Mouse (Mus musculus) midbrain, embryonic 13.5 days (tissue): ENCODE data around the gene Fignl2. TPM values are rescaled to one million over a fixed set of nuclear protein-coding genes. Genes with fewer than 3 reads are reported as not detected.

ENCODE experiments used
- ATAC-seq: fragments of 200-750 bp; cut with Nextera tagmentation; 2 replicates; pipeline ENCODE4 v1.8.0; 2017; ENCODE audit warnings: mild to moderate bottlenecking, moderate TSS enrichment, moderate library complexity
- H3K27ac ChIP-seq: fragments of 300-500 bp; sonication (generic); 2 replicates; pipeline ENCODE4 v1.5.1; 2015; ENCODE audit warnings: inconsistent platforms, mild to moderate bottlenecking, moderate library complexity
- H3K27me3 ChIP-seq: fragments of 300-500 bp; sonication (generic); 2 replicates; pipeline ENCODE4 v1.6.1; 2015; ENCODE audit warnings: mild to moderate bottlenecking, inconsistent platforms
- H3K36me3 ChIP-seq: fragments of 300-500 bp; sonication (generic); 2 replicates; pipeline ENCODE4 v1.6.1; 2015; ENCODE audit warnings: mild to moderate bottlenecking, inconsistent platforms
- H3K4me1 ChIP-seq: fragments of 300-500 bp; sonication (generic); replicated peaks from 2 replicates; pipeline ENCODE4 v1.6.1; 2015; ENCODE audit warnings: inconsistent platforms
- H3K4me2 ChIP-seq: fragments of 300-500 bp; sonication (generic); replicated peaks from 2 replicates; pipeline ENCODE4 v1.6.1; 2015; ENCODE audit warnings: moderate library complexity, mild to moderate bottlenecking, inconsistent platforms
- H3K4me3 ChIP-seq: fragments of 300-500 bp; sonication (generic); replicated peaks from 2 replicates; pipeline ENCODE4 v1.5.1; 2015; ENCODE audit warnings: mild to moderate bottlenecking, inconsistent platforms
- H3K9ac ChIP-seq: fragments of 300-500 bp; sonication (generic); replicated peaks from 2 replicates; pipeline ENCODE4 v1.6.1; 2015; ENCODE audit warnings: mild to moderate bottlenecking, inconsistent platforms
- H3K9me3 ChIP-seq: fragments of 300-500 bp; sonication (generic); 2 replicates; pipeline ENCODE4 v1.6.1; 2016; ENCODE audit warnings: mild to moderate bottlenecking, inconsistent platforms
- WGBS: fragments of 180-500 bp; shearing (Covaris S2); methylation state at CpG from one replicate; pipeline ENCODE4 v1.1.7; 2015; 5-methylcytosine and 5-hydroxymethylcytosine counted together
- polyA plus RNA-seq: library from polyadenylated mRNA; unstranded; fragments of >200 nt; fragmentation: Nextera tagmentation; extraction: Ambion mirVana; gene quantifications from 2 replicates; pipeline ENCODE4 v1.2.1, GENCODE M21; 2015

The Fignl2 gene
- polyA plus RNA-seq, 1 experiment from 2014 or later, result 0.11 TPM

GRCm38 (mm10) chr15:101002466-101002865 lies 75.9 kb downstream of the Fignl2 start:
- WGBS, result 96% methylated on average over 3 of the region's 3 CpGs
- H3K9me3 ChIP-seq, result no peaks in the 10 kb centered on the region
- H3K4me3 ChIP-seq, result no peak overlapping the region
- H3K4me1 ChIP-seq, result peaks cover 11% of the 10 kb centered on the region
- H3K9ac ChIP-seq, result no peak overlapping the region
- H3K27ac ChIP-seq, result no peak overlapping the region
- 0 out of 2 replicates have a peak, but pooled peaks cover 4% of the 10 kb centered on the region for H3K27me3 ChIP-seq
- ATAC-seq, result no peak
- H3K4me2 ChIP-seq, result no peak overlapping the region
- peaks cover 12% of the 10 kb centered on the region for H3K36me3 ChIP-seq

GRCm38 (mm10) chr15:101001685-101002084 lies 76.7 kb downstream of the Fignl2 start:
- Histone ChIP-seq H3K4me1 (peaks cover 5% of the 10 kb centered on the region), H3K9ac (no peak overlapping the region), H3K4me3 (no peak overlapping the region), H3K4me2 (no peak overlapping the region), H3K9me3 (no peaks in the 10 kb centered on the region), H3K36me3 (peaks cover 12% of the 10 kb centered on the region), H3K27me3 (no peaks in the 10 kb centered on the region), H3K27ac (no peak overlapping the region)
- WGBS, result 91% methylated on average over 1 of the region's 1 CpGs
- ATAC-seq, result no peak

Other genes with a start within 250 kb of the Fignl2 start
- 20.2 and 23.0 TPM in 2 replicates for gene Scn8a, start 208.7 kb downstream of the Fignl2 start, polyA plus RNA-seq
- gene Gm47841, start 31.2 kb downstream of the Fignl2 start, polyA plus RNA-seq, result not detected in 2 replicates
- gene Ankrd33, start 37.2 kb upstream of the Fignl2 start, polyA plus RNA-seq, result not detected in 2 replicates
- gene Acvrl1, start 50.0 kb upstream of the Fignl2 start, polyA plus RNA-seq, result 5.3 and 5.5 TPM in 2 replicates
- gene Acvr1b, start 95.5 kb upstream of the Fignl2 start, polyA plus RNA-seq, result 18.2 and 19.2 TPM in 2 replicates
- 1.7 and 2.4 TPM in 2 replicates for gene Grasp, start 145.6 kb upstream of the Fignl2 start, polyA plus RNA-seq
- gene Nr4a1, start 175.7 kb upstream of the Fignl2 start, polyA plus RNA-seq, result 2.8 and 3.1 TPM in 2 replicates
- gene Atg101, start 205.7 kb upstream of the Fignl2 start, polyA plus RNA-seq, result 79.1 and 82.8 TPM in 2 replicates
- gene 6030408B16Rik, start 214.6 kb upstream of the Fignl2 start, polyA plus RNA-seq, result 0.26 and 0.46 TPM in 2 replicates